Mouse (Mus musculus): ENCODE results near the gene Olfr1371.
"Not testable (repeated sequence)": the region's sequence is repeated elsewhere in the genome, so short reads cannot be mapped to it uniquely, and the experiment has no call there.

DNA sequence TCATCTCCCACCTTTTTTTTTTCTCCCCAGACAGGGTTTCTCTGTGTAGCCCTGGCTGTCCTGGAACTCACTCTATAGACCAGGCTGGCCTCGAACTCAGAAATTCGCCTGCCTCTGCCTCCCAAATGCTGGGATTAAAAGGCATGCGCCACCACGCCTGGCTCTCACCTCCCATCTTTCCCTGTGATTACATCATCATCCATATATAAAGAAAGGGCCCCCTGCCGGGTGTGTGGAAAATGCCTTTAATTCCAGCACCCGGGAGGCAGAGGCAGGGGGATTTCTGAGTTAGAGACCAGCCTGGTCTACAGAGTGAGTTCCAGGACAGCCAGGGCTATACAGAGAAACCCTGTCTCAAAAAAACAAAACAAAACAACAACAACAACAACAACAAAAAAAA is 8.1 kb upstream of the Olfr1371 start:
- not testable (repeated sequence) for TF ChIP-seq CTCF, EP300 (IDR thresholded peaks at IDR 0.05)
